Mouse (Mus musculus) embryo, embryonic 11 days (tissue): ENCODE measurements around the gene Slc25a13.
"Not testable (repeated sequence)": the region's sequence is repeated elsewhere in the genome, so short reads cannot be mapped to it uniquely, and the experiment has no call there.

Experiments
- DNase-seq: peaks from one replicate; pipeline ENCODE4 v3.0.0-alpha.2; 2015

Slc25a13 gene

DNA sequence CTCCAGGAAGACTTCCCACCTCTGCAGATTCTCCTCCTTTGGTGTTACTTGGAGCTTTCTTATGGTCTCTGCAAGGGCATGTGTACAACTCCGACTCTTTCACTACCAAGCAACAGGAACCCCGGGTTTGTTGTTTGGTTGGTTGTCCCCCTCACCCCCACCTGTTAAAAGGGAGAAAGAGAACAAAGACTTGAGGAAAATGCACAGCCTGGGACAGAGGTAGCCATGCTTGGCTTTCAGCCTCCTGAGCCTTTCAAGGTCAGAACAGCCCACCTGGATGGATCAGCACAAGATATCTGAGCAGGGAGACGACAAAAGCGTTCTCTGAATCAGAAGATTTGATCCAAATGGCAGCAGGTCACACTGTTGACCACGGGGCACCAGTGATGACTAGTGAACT, 15.0 kb downstream of the Slc25a13 start:
- no peak for DNase-seq

DNA sequence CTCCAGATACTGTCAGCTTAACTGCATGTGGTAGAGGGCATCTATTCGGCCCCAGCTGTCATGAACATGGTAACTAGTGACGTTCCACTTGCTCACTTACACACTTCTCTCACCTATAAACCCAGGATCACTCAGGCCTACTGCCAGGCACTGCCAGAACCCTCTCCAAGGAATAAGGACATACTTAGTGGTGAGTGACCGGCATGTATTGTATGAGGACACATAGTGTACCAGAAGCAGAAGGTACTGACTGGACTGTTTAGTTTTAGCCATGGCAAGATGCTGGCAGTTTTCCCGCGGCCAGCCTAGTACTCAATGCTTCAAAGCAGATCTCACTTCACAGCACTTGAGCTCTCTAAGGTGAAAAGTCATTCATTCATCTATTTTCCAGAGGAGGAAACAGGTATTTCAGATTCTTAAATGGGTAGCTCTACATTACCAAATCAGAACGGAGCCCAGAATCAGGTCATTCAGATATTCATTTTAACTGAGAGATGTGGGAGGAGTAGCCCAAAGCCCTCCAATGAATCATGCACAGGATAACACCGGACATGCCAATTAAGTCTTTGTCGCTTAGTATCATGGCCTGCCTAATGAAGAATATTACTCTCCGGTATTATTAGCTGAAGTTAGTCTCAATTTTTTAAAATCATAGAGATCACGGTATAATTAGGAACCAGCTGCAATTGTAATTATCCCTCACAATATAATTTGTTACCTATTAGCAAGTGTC, 17.7 kb downstream of the Slc25a13 start:
- DNase-seq: no peak

DNA sequence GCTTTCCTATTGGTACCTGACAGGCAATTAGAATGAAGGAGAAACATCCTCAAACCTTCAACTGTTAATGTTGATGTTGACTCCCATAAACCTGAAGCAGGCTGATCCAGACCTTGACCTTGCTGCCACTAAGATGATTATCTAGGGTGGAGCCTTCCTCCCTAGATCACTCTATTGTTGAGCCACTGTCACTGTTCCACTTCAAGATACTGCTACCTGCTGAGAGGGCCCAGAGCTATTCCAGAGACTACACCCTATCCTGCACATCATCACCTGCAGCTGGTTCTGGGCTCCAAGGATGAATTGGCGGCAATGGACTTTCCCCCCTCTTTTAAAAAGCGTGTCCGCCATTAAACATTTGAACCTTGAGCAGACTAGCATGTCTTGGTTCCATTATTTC, 18.9 kb downstream of the Slc25a13 start:
- not testable (repeated sequence) for DNase-seq

GRCm38 (mm10) chr6:6197339-6197738, 19.6 kb downstream of the Slc25a13 start:
- DNase-seq: no peak

DNA sequence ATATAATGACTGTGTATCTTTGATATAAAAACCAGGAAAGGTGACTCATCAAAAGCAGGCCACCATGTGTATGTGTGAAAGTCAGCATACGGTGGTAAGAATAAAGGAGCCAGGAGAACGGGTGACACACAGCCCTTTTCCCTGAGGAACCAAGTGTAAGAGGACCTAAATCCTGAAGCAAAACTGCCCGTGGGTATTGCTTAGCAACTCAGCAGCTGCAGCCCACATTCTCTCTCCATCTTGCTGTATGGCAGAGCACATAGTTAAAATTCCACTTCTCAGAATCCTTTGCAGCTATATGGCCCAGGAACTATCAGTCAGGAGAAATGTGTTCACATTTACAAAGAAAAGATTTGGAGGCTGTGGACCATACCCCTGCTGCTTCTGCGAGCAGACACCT, 20.4 kb downstream of the Slc25a13 start:
- DNase-seq: no peak

DNA sequence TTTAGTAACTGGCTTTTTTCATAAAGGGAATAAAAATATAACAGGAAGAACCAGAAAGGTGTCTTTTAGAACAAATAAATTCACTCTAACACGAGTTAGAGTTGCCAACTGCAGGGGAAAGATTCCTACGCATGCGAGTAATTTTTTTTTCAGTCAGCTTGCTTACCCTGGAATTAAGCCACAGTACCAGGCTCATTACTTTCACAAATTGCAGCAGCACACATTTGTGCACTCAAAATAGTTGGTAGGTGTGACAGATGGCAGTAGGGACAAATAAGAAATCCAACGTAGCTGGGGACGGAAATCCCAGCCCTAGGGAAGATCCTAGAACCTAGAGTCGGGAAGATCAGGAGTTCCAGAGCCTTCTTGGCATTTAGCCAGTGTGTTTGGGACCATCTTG, 22.1 kb downstream of the Slc25a13 start:
- no peak for DNase-seq

- DNase-seq: no peak
These were observed 23.1 kb downstream of the Slc25a13 start for GRCm38 (mm10) chr6:6193906-6194305.

GRCm38 (mm10) chr6:6192413-6192812, 24.6 kb downstream of the Slc25a13 start:
- no peak for DNase-seq

GRCm38 (mm10) chr6:6191596-6192337, 25.2 kb downstream of the Slc25a13 start:
- DNase-seq: no peak

- DNase-seq: no peak
These were observed 28.0 kb downstream of the Slc25a13 start for GRCm38 (mm10) chr6:6188970-6189369.

DNA sequence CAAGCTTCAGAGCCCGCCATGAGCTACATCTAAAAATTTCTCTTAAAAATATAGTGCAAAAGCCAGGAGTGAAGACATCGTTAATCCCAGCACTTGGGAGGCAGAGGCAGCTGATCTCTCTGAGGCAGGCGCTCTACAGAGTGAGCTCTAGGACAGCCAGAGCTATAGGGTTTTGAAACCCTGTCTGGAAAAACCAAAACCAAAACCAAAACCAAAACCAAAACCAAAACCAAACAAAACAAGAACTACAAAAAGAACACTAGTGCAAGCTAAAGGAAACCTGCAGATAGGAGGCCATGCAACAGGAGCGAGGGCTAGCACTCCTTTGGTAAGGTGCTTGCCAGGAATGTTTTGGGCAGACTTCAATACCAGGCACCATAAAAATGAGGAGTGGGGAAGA, 30.5 kb downstream of the Slc25a13 start:
- DNase-seq: no peak

GRCm38 (mm10) chr6:6185735-6186068, 31.3 kb downstream of the Slc25a13 start:
- no peak for DNase-seq

DNA sequence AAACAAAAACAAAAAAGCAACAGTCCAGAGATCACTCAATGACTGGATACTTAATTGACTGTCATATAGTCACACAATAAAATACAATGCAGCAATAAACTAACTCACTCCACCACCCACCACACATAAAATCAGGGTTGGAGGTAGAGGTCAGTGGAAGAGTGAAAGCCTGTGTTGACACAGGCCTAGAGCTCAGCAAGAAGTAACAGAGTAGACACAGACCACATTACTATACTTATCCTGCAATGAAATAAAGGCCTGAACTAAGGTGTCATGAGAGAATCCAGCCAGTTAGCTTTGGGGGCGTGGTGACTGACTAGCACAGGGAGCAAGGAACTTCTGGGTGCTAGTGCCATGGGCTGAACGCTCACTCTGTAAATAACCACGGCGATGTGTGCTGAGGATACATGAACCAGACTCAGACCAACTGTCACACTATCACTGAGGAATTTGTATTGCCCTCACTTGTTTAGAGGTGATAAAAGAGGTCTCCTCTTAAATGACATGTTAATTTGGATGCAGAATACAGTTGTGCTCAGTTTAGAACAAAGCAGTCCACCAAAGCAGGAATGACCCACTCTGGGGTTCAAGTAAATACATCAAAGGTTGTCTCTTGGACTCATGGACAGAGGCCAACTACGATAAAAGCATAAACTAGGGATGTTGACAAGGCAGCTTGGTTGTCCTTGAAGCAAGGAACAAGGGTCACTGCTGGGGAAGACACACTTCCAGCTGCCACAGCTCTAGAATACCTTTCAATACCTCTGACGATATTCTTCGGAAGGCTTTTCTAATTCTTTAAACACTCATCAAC, 31.8 kb downstream of the Slc25a13 start:
- no peak for DNase-seq

DNA sequence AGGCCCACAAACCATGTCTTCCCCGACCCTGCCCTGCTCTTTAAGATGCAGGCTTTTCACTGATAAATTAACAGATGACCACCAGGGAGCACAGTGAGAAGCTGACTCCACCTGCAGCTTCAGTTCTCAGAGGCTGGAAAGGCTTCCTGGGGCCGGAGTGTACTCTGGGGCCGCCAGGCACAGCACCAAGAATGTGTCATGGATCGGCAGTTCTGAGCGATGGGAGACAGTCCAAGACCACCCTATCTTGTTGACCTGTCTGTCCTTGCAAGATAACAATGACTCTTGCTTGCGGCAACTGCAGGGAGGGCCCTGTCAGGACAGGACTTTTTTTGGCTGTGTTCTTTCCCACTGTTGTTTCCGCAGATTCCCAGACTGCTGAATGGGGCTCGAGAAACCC, 33.4 kb downstream of the Slc25a13 start:
- DNase-seq: no peak

DNA sequence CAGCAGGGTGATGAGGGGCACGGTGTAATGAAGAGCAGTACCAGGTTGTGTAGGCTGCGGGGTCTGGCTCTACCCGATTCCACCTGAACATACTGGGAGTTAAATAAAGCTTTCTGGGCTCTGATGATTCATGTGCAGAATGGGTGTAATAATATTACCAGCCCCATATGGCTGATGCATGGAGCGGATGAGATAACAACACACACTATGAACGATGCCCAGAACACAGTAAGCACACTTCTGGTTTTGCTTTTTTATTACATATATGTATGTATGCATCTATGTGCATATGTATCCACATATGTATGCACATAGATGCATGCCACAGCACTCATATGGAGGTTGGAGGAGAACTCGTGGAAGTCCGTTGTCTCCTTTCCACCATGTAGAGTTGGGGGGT, 34.8 kb downstream of the Slc25a13 start:
- no peak for DNase-seq

GRCm38 (mm10) chr6:6178341-6178740, 38.6 kb downstream of the Slc25a13 start:
- DNase-seq: not testable (repeated sequence)

GRCm38 (mm10) chr6:6175350-6175971, 41.5 kb downstream of the Slc25a13 start:
- DNase-seq: no peak

GRCm38 (mm10) chr6:6173935-6174561, 42.9 kb downstream of the Slc25a13 start:
- DNase-seq: no peak

DNA sequence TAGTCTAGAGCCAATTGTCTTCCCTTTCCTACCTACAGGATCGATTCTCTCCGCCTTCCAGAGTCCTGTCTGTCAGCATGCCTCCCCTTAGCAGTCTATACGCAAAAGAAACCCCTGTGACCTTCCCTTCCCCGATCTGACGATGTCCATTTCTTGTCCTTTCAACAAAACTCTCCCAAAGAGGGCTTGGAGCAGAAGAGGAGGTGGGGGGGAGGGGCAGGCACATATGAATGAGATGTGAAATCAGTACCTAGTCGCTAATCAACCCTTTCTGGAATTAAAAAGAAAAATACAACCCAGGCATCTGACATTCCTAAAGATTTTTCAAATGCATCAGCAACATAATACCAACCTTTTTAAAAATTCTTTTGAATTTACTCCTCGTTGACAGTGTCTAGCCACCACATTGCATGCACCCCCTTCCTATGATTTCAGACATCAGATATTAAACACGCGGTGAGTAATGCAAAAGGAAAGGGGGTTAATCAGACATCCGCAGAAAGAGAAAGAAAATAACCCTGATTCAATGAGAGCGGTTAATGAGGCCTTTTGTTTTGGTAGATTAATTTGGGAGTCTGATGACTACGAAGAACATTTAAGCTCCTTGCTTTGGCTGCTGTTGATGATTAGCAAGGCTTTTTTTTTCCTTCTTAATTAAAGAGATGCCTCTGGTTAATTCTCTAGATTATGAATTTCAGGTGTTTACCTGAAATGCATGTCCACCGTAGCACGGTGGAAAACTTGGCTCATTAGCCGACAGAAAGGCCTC, 43.6 kb downstream of the Slc25a13 start:
- DNase-seq: no peak

- peak; percentile 49 for DNase-seq
These were observed 48.3 kb downstream of the Slc25a13 start for GRCm38 (mm10) chr6:6168566-6169134.

GRCm38 (mm10) chr6:6167339-6168126, 49.4 kb downstream of the Slc25a13 start:
- no peak for DNase-seq
